Mouse (Mus musculus) layer of hippocampus, adult 6 months (tissue): ENCODE data around the gene Trpm6. TPM values are rescaled to one million over a fixed set of nuclear protein-coding genes. Genes with fewer than 3 reads are reported as not detected.

Source experiments
- long read RNA-seq, 2 experiments: library from polyadenylated mRNA; unstranded; transcript quantifications; one replicate each; pipeline ENCODE4 v2.0.0; 2019 to 2020
- polyA plus RNA-seq: library from polyadenylated mRNA; unstranded; fragments of <200 nt; fragmentation: Nextera tagmentation; gene quantifications from 2 replicates; pipeline ENCODE4 v1.2.3, GENCODE M21; 2021

Gene Trpm6
- 0.08 and 0.14 TPM in 2 replicates for polyA plus RNA-seq
- long read RNA-seq, experiment 1, partial matches to known transcripts, result 1 of 1 reads
- long read RNA-seq, experiment 1, other reads (novel, unspliced or antisense), result 0 of 1 reads
- long read RNA-seq, experiment 2, partial matches to known transcripts, result 0 of 1 reads
- long read RNA-seq, experiment 2, other reads (novel, unspliced or antisense), result 1 of 1 reads

GRCm38 (mm10) chr19:18749598-18750339, at the start of gene Trpm6:
Trpm6 (plus strand) TSS chr19:18749983.

GRCm38 (mm10) chr19:18712866-18713300, 36.9 kb upstream of the Trpm6 start, which contains the start of gene D030056L22Rik:
D030056L22Rik (plus strand) TSS chr19:18713193.

Other genes with a start within 250 kb of the Trpm6 start
- gene Ostf1, start 118.2 kb upstream of the Trpm6 start, polyA plus RNA-seq, result 68.3 and 69.5 TPM in 2 replicates
- gene Nmrk1, start 118.0 kb upstream of the Trpm6 start, polyA plus RNA-seq, result 5.7 and 5.9 TPM in 2 replicates
- 3.8 and 4.5 TPM in 2 replicates for gene Carnmt1, start 79.2 kb upstream of the Trpm6 start, polyA plus RNA-seq
- gene D030056L22Rik, start 36.8 kb upstream of the Trpm6 start, polyA plus RNA-seq, result 35.5 and 41.5 TPM in 2 replicates